Mouse (Mus musculus) kidney, embryonic 14.5 days (tissue): ENCODE results near the gene Gramd1b. TPM values are rescaled to one million over a fixed set of nuclear protein-coding genes. Genes with fewer than 3 reads are reported as not detected.

Experiments
- ATAC-seq: fragments of 200-750 bp; cut with Nextera tagmentation; 2 replicates; pipeline ENCODE4 v1.8.0; 2017; ENCODE audit warnings: moderate number of reproducible peaks, mild to moderate bottlenecking, moderate TSS enrichment, moderate library complexity; ENCODE audit not compliant: low FRiP score, low TSS enrichment
- H3K27ac ChIP-seq: fragments of 300-500 bp; sonication (generic); 2 replicates; pipeline ENCODE4 v1.5.1; 2014; ENCODE audit warnings: low read depth, mild to moderate bottlenecking, low read length, moderate library complexity, mixed read lengths
- H3K27me3 ChIP-seq: fragments of 300-500 bp; sonication (generic); 2 replicates; pipeline ENCODE4 v1.6.1; 2014; ENCODE audit warnings: mild to moderate bottlenecking, low read length; ENCODE audit not compliant: control insufficient read depth, insufficient read depth
- H3K36me3 ChIP-seq: fragments of 300-500 bp; sonication (generic); 2 replicates; pipeline ENCODE4 v1.6.1; 2014; ENCODE audit warnings: low read length, mixed read lengths; ENCODE audit not compliant: control insufficient read depth, insufficient read depth
- H3K4me1 ChIP-seq: fragments of 300-500 bp; sonication (generic); 2 replicates; pipeline ENCODE4 v1.6.1; 2014; ENCODE audit warnings: low read length, mixed read lengths; ENCODE audit not compliant: control insufficient read depth, insufficient read depth
- H3K4me2 ChIP-seq: fragments of 300-500 bp; sonication (generic); replicated peaks from 2 replicates; pipeline ENCODE4 v1.6.1; 2014; ENCODE audit warnings: low read depth, mild to moderate bottlenecking, low read length
- H3K4me3 ChIP-seq: fragments of 300-500 bp; sonication (generic); 2 replicates; pipeline ENCODE4 v1.5.1; 2014; ENCODE audit warnings: mild to moderate bottlenecking, low read length
- H3K9ac ChIP-seq: fragments of 300-500 bp; sonication (generic); 2 replicates; pipeline ENCODE4 v1.6.1; 2014; ENCODE audit warnings: low read depth, mild to moderate bottlenecking, low read length, moderate library complexity
- H3K9me3 ChIP-seq: fragments of 300-500 bp; sonication (generic); 2 replicates; pipeline ENCODE4 v1.6.1; 2016; ENCODE audit warnings: low read length; ENCODE audit not compliant: control insufficient read depth
- WGBS: fragments of 180-500 bp; shearing (Covaris S2); extraction: QIAGEN DNeasy Blood & Tissue Kit; methylation state at CpG from one replicate; pipeline ENCODE4 v1.1.7; 2014; 5-methylcytosine and 5-hydroxymethylcytosine counted together
- polyA plus RNA-seq: library from polyadenylated mRNA; unstranded; fragments of >200 nt; fragmentation: Nextera tagmentation; extraction: Ambion mirVana; gene quantifications from 2 replicates; pipeline ENCODE4 v1.2.1, GENCODE M21; 2014

The Gramd1b gene
- polyA plus RNA-seq, 1 experiment from 2014 or later: 7.4 TPM

GRCm38 (mm10) chr9:40294866-40295265 lies 236.3 kb downstream of the Gramd1b start:
- no peak overlapping the region for H3K9ac ChIP-seq
- H3K4me2 ChIP-seq: no peak overlapping the region
- ATAC-seq: no peak
- H3K4me1 ChIP-seq: no peaks in the 10 kb centered on the region
- H3K27me3 ChIP-seq: no peaks in the 10 kb centered on the region
- no peak overlapping the region for H3K27ac ChIP-seq
- 94% methylated on average over 1 of the region's 1 CpGs for WGBS
- peaks cover 19% of the 10 kb centered on the region; the same call in 1 of the 2 replicates for H3K36me3 ChIP-seq
- no peaks in the 10 kb centered on the region for H3K9me3 ChIP-seq
- H3K4me3 ChIP-seq: no peak overlapping the region

GRCm38 (mm10) chr9:40294210-40294609 lies 237.0 kb downstream of the Gramd1b start:
- Histone ChIP-seq H3K4me3 (no peak overlapping the region), H3K9me3 (no peaks in the 10 kb centered on the region), H3K4me1 (no peaks in the 10 kb centered on the region), H3K9ac (no peak overlapping the region), H3K27me3 (no peaks in the 10 kb centered on the region), H3K4me2 (no peak overlapping the region), H3K36me3 (peaks cover 13% of the 10 kb centered on the region; the same call in 1 of the 2 replicates), H3K27ac (no peak overlapping the region)
- WGBS: 88% methylated on average over 5 of the region's 5 CpGs
- ATAC-seq: no peak

DNA sequence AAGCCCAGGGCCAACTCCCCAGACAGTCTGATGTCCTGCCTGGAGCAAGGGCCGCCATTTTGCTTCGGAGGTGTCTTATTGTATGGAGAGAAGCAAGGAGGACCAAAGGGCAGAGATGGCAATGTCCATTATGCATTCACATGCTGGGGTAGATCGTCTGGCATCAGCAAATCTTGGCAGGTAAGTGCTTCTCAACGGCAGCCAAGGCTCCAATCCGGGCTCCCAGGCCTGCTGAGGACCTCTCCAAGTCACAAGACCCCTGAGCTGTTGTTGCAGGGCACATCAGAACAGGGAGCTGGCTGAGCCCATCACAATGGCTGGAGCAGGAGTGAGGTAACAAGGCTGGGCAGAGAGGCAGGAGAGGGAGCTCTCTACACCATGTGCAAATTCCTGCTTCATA lies 237.4 kb downstream of the Gramd1b start:
- H3K4me3 ChIP-seq: no peak overlapping the region
- ATAC-seq: no peak
- H3K27ac ChIP-seq: no peak overlapping the region
- no peak overlapping the region for H3K4me2 ChIP-seq
- H3K4me1 ChIP-seq: no peaks in the 10 kb centered on the region
- peaks cover 13% of the 10 kb centered on the region; the same call in 1 of the 2 replicates for H3K36me3 ChIP-seq
- H3K9me3 ChIP-seq: no peaks in the 10 kb centered on the region
- H3K9ac ChIP-seq: no peak overlapping the region
- H3K27me3 ChIP-seq: no peaks in the 10 kb centered on the region
- 98% methylated on average over 5 of the region's 5 CpGs for WGBS

DNA sequence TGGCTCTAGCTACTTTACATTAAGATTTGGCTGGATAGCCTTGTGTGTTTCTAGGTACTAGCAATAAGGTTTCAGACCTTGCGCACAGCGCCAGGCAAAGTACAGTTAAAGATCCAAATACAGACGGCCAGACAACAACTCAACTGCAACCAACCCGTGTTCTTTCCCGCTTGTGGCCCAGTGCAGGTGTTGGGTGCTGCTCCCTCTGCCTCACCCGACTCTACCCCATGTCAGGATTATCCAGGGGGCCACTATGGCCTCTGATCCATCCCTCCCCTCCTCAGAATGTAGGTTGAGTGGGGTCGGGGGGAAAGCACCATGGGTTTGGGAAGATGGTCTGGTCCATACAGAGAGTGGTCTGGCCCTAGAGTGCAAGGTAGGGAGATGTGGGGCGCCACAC lies 237.9 kb downstream of the Gramd1b start:
- no peaks in the 10 kb centered on the region for H3K27me3 ChIP-seq
- no peak for ATAC-seq
- WGBS: 89% methylated on average over 8 of the region's 8 CpGs

DNA sequence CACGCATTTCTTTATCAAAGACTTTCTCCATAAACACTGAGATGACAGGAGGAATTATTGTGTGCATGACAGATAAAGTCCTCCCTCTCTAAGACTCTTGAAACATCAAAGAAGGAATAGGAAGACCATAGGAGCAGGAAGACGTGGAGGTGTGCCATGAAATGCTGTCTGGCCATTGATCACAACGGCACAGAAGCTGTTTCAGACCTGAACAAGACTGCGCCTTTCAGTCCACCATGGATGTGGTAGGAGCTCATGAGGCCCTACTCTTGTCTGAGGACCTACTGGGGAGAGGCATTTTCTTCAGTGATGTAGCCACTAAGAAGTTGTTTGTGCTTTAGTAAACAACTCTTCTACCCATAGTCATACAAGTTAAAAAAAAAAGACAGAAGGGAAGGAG lies 238.7 kb downstream of the Gramd1b start:
- no peak overlapping the region for H3K27ac ChIP-seq
- H3K36me3 ChIP-seq: peaks cover 11% of the 10 kb centered on the region; the same call in 1 of the 2 replicates
- no peaks in the 10 kb centered on the region for H3K9me3 ChIP-seq
- no peaks in the 10 kb centered on the region for H3K27me3 ChIP-seq
- WGBS: 86% methylated on average over 4 of the region's 4 CpGs
- H3K4me1 ChIP-seq: no peaks in the 10 kb centered on the region
- H3K4me3 ChIP-seq: no peak overlapping the region
- H3K9ac ChIP-seq: no peak overlapping the region
- no peak overlapping the region for H3K4me2 ChIP-seq
- ATAC-seq: no peak

More for the DNA sequence above, 237.9 kb downstream of the Gramd1b start:
- peaks cover 13% of the 10 kb centered on the region; the same call in 1 of the 2 replicates for H3K36me3 ChIP-seq
- no peak overlapping the region for H3K4me2 ChIP-seq
- no peak overlapping the region for H3K9ac ChIP-seq
- H3K27ac ChIP-seq: no peak overlapping the region
- no peak overlapping the region for H3K4me3 ChIP-seq
- H3K4me1 ChIP-seq: no peaks in the 10 kb centered on the region
- no peaks in the 10 kb centered on the region for H3K9me3 ChIP-seq

- Histone ChIP-seq H3K27me3 (no peaks in the 10 kb centered on the region), H3K9ac (no peak overlapping the region), H3K27ac (no peak overlapping the region), H3K4me1 (no peaks in the 10 kb centered on the region), H3K36me3 (no peaks in the 10 kb centered on the region), H3K9me3 (no peaks in the 10 kb centered on the region), H3K4me2 (no peak overlapping the region), H3K4me3 (no peak overlapping the region)
- no peak for ATAC-seq
- 88% methylated on average over 7 of the region's 7 CpGs for WGBS
Measured at GRCm38 (mm10) chr9:40282968-40283367, 248.2 kb downstream of the Gramd1b start.

DNA sequence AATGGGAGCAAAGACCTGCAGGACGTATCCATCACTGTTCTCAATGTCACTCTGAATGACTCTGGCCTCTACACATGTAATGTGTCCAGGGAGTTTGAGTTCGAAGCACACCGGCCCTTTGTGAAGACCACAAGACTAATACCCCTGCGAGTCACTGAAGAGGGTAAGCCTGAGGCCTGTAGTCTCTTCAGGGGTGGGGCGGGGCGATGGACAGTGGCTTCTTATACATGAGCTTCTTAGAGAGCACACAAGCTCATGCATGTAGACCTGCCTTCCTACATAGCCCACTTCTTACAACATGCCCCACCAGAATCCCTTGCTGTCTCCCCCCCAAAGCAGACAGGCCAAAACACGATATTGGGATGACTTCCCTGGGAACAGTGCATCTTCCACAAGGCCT lies 251.7 kb downstream of the Gramd1b start:
- Histone ChIP-seq H3K4me3 (no peak overlapping the region), H3K9me3 (no peaks in the 10 kb centered on the region)
- 91% methylated on average over 7 of the region's 7 CpGs for WGBS

GRCm38 (mm10) chr9:40277671-40278070 lies 253.5 kb downstream of the Gramd1b start:
- Histone ChIP-seq H3K9ac (no peak overlapping the region), H3K9me3 (no peaks in the 10 kb centered on the region), H3K4me2 (no peak overlapping the region), H3K4me3 (no peak overlapping the region), H3K27me3 (no peaks in the 10 kb centered on the region), H3K4me1 (no peaks in the 10 kb centered on the region), H3K27ac (no peak overlapping the region), H3K36me3 (no peaks in the 10 kb centered on the region)
- no peak for ATAC-seq
- WGBS: 88% methylated on average over 3 of the region's 3 CpGs

More for the DNA sequence above, 251.7 kb downstream of the Gramd1b start:
- H3K4me1 ChIP-seq: no peaks in the 10 kb centered on the region
- H3K9ac ChIP-seq: no peak overlapping the region
- no peaks in the 10 kb centered on the region for H3K36me3 ChIP-seq
- no peak for ATAC-seq
- H3K27me3 ChIP-seq: no peaks in the 10 kb centered on the region
- H3K27ac ChIP-seq: no peak overlapping the region
- no peak overlapping the region for H3K4me2 ChIP-seq

DNA sequence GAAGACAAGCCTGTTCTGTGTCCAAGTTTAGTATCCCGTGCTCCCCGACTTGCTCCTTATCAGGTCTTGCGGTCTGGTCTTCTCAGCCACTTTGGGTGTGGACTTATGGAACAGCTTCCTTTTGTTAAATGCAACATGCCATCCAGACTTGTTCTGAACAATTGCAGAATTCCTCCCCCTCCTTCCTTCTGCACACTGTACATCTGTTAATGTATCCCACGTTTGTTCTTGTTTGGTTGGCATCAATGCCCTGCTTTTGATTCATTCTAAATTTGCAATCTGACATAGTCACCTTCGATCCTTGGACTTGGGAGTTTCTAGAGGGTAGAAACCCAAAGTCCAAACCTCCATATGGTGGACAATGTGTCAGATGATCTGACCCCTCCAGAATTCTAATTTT lies 255.3 kb downstream of the Gramd1b start:
- Histone ChIP-seq H3K27ac (no peak overlapping the region), H3K27me3 (no peaks in the 10 kb centered on the region), H3K4me2 (no peak overlapping the region), H3K9me3 (no peaks in the 10 kb centered on the region), H3K9ac (no peak overlapping the region), H3K4me1 (no peaks in the 10 kb centered on the region), H3K36me3 (no peaks in the 10 kb centered on the region), H3K4me3 (no peak overlapping the region)
- no peak for ATAC-seq
- WGBS: 81% methylated on average over 5 of the region's 5 CpGs
